Mouse (Mus musculus) hindlimb bud, embryonic 11.5 days (tissue): ENCODE results near the gene Dhrs7b.

Experiments
- DNase-seq: peaks from one replicate; pipeline ENCODE4 v3.0.0-alpha.2; 2012; ENCODE audit warnings: low read depth, low spot score; ENCODE audit errors: extremely low spot score

Gene Dhrs7b

DNA sequence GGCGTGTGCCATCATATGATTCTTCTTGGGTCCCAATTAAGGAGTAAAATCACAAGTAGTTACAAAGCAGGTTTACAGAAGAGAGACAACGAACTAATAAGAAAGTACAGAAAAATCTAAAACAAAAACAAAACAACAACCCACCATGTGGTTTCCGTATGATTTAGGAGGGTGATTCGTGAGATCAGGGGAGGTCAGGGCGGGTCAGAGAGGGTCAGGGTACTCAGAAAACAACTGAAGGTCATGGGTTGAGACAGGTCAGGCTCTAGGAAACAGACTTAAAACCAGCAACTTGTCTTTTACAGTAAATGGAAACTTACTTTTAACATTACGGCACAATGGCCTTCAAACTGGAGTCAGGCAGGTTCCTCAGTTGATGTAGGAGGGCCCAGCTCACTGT is 59.9 kb downstream of the Dhrs7b start:
- no peak for DNase-seq

DNA sequence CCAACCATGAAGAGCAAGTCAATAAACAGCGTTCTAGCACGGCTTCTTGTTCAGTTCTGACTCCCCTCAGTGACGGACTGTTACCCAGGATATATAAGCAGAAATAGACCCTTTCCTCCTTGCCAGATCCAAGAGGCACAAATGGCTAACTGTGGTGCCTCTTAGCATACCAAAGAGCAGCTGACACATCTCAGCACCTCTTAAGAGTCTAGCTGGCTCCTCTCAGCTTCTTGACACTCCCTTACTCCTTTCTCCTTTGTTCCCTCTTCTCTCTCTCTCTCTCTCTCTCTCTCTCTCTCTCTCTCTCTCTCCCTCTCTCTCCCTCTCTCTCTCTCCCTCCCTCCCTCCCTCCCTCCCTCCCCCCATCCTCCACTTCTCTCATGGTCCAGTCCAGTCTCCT is 60.3 kb downstream of the Dhrs7b start:
- DNase-seq, result no peak

DNA sequence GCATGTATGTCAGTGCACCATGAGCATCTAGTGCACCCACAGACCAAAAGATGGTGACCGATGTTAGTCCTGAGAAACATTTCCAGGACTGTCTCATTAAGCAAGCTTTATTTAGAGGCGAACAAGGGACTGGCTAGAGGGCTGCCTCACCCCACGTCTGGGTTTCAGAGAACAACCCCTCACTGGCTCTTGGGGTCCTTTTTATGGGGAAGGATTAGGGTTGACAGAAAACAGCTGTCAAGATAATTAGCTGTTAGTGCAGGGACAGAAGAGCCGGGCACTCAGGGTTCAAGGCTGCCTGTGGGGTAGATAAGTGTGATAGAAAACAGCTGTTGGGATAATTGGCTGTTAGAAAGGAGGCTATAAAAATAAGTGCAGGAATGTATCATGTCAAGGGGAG is 65.5 kb downstream of the Dhrs7b start:
- peak; percentile 98 for DNase-seq

DNA sequence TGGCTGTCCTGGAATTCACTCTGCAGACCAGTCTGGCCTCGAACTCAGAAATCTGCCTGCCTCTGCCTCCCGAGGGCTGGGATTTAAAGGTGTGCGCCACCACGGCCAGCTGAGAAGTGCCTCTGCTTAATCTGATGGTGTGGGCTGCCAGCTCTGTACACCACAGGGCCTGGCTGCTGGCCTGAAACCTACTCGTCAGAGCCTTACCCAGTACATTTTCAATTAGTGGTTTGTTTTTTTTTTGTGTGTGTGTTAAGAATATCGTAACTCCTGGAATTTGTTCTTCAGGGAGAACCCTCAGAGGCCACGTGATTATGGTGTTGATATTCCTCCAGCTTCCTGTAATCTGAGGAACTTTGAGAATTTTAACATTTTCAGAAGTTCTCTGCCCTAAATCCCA is 71.6 kb downstream of the Dhrs7b start:
- DNase-seq, result no peak

DNA sequence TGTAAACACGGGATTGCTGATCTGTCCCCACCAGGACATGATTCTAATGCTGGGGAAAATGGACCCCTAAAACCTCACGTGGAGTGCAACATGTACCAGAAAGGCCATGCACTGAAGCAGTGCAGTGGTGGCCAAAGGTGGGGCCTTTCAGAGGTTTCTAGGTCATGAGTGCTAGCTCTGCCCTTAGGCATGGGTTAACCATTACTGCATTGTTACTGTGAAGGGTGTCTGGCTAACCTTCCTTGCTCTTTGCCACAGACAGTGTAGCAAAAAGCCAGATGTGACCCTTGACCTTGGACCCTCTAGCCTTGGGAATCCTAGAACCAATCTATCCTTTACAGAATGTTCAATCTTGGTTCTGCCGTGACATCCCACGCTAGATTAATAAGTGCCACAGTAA is 72.1 kb downstream of the Dhrs7b start:
- DNase-seq, result no peak

DNA sequence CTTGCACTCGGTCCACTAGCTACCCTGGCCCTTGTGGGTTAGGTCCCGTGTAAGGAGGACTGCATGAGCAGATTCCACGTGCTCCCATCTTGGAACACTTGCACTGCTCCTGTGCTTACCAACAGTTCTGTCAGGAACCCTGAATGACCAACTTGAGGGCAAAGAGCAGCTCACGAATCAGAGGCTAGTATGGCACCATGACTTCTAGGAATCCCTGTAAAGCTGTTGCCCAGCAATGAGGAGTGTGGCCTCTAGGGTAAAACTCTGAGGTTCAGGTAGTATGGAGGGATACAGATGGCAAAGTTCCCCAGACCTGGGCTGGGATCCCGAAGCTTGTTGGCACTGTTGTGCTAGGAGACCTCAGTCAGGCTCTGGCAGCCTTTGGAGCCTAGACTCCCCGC is 73.2 kb downstream of the Dhrs7b start:
- no peak for DNase-seq

DNA sequence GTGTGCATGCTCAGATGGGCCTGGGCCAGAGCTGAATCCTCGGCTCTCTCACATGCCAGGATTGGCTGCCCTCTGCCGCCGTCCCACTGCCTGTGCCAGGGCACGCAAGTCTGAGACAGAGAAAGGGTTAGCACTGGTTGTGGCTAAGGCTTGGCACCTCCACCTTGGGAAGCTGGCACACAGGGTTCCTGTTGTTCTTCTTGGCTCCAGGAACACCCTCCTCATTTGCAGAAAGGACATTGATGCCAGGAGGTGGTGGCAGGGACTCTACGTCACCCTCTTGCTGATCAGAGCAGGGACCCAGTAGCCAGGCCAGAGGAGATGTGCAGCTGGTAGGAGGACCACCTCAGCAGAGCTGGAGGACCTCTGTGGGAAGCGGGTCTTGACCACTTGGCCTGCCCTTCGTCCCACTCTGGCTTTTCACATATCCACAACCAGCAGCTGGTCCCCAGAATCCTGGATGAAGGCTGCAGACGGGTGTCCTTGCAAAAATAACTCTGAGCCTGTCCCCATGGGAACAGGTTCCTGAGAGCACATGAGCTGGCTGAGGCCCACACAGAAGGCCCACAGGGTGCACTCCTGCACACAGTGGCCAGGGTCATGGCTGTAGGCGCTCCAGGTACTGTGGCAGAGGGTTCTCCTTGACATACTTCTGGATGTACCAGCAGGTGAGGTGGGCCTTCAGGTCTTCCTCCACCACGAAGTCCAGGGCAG is 75.1 kb downstream of the Dhrs7b start:
- DNase-seq, result no peak

DNA sequence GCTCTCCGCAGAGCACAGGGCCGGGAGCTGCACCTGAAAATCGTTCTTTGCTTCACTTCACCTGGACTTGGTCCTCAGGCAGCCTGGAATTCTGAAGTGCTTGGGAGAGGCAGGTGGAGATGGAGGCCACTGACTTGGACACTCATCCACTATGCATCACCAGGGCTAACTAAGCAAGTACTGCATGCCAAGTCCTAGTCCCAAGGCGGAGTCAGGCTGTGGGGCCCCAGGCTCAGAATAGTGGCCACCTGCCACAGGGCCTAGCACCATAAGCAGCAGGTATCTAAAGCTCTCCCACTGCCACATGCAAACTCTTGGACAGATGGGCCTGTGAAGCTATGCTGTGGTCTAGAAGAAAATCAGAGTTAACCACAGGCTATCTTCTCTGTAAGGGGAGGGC is 76.0 kb downstream of the Dhrs7b start:
- no peak for DNase-seq

DNA sequence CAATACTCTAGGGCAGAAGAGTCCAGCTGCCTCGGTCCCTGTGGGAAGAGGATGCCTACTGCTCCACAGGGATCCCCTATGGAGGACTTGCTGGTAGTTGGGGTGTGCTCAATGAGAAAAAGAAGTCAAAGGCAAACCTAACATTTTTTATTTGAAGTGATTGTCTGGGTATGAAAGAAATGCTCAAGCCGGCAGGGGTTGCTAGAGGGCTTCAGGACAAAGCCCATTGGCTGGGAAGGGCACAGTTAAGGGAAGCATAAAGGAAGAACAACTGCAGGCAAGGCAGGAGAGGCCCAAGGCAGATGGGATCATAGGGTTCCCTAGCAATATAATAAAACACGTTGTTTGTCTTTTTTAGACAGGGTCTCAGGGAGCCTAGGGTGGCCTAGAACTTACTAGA is 77.6 kb downstream of the Dhrs7b start:
- DNase-seq, result no peak

DNA sequence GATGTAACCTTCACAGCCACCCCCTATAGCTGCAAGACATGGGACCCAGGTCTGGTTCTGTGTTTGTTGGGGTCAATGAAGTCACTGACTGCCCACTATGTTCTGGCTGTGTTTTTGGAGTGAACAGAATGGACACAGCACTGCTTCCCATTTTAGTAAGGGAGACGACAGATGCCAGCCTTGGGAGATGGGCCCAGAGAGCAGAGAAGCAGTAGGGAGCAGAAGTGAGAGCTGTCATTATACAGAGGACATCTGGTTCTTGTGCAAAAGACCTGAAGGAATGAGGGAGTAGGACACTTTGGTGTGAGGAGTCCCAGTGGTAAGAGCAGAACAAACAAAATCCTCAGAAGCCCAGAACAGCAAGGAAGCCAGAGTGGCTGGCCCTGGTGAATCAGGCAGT is 79.2 kb downstream of the Dhrs7b start:
- no peak for DNase-seq
